Mouse (Mus musculus): ENCODE measurements at regions not wholly inside any gene's neighbourhood (a gene's known extent, or its start where the extent isn't known, plus 50 kb on each side); places are given as distances from the start of the nearest gene placed in this dataset.

DNA sequence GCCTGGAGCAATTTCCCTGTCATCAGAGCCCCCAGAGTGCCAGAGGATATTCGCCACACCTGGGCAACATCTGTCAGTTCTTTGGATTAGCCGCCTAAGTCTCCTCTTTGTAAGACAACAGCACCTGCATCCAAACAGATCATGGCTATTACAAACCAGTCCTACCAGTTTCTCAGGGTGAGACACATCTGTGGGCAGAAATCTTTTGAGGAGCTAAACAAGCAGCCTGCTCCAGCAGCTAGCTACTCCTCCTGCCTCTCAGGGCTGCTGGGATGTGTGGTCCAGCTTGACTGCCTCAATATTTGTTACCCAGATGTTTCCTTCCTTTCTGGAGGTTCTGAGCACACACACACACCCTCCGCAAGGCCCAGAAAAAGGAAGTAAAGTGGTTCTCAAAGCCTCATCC is 96.6 kb upstream of the Zfand5 start:
- TF ChIP-seq POLR2A (IDR thresholded peaks at IDR 0.05; ENCODE audit: insufficient read depth, low read depth, low read length) (no peak), CTCF (IDR thresholded peaks at IDR 0.05) (no peak)

Measured in heart, adult 2 months (tissue).